Comparison of ENCODE assay signal across 12 mouse cellular contexts in the genomic region with DNA sequence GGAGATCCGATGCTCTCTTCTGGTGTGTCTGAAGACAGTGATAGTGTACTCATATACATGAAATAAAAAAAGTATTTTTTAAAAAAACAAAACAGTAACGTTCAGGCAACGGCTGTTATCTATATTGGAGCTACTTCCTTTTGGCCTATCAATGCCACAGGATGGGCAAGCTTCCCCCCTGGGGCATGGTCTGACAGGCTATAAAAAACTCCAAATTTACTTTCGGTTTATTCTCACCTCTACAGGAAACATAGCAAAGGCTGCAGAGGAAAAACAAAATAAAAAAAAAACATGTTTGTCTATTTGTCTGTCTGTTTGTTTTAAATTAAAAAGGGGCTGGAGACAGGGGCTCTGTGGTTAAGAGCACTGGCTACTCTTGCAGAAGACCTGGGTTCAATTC. TPM values are rescaled to one million over a fixed set of nuclear protein-coding genes. Genes with fewer than 3 reads are reported as not detected.
DNase-seq lines count a peak whose midpoint lies in the region; ATAC-seq lines count a peak whose summit lies in the region.
"Had no signal": no experiment of that assay in that cellular context is flagged by ENCODE, and none has a peak within 500 bp of the region (broad histone marks: within the 10 kb centered on the region; RNA-seq: fewer than 3 reads in every experiment).

No protein-coding gene starts in this region.

- H3K4me3 ChIP-seq in macrophage (ENCODE audit: inconsistent target) = no peak overlapping the region; the same call in 1 of the 2 replicates
- H3K4me3 ChIP-seq in midbrain, embryonic 11.5 days (ENCODE audit: low read depth, low read length) = no peak overlapping the region
- H3K4me3 ChIP-seq: midbrain, embryonic 12.5 days had no signal

- peak overlapping the region; percentile 32 for H3K27ac ChIP-seq in macrophage
- no peak overlapping the region for H3K27ac ChIP-seq in midbrain, embryonic 11.5 days (ENCODE audit: low read depth, low read length)
- H3K27ac ChIP-seq: midbrain, embryonic 12.5 days had no signal

- no peaks in the 10 kb centered on the region for H3K4me1 ChIP-seq in midbrain, embryonic 11.5 days (ENCODE audit: control insufficient read depth, insufficient read depth, low read length)

- H3K36me3 ChIP-seq in macrophage (ENCODE audit: inconsistent target) = no peaks in the 10 kb centered on the region
- no peaks in the 10 kb centered on the region for H3K36me3 ChIP-seq in midbrain, embryonic 11.5 days (ENCODE audit: control insufficient read depth, insufficient read depth, low read length)
- H3K36me3 ChIP-seq: midbrain, embryonic 12.5 days had no signal

- ATAC-seq in midbrain, embryonic 11.5 days (ENCODE audit: low FRiP score) = no peak

- peak; percentile 32 to 50 for DNase-seq in kidney, postnatal 36 days
- no peak for DNase-seq in kidney, postnatal 4 days
- peak; percentile 65 for DNase-seq in CD4-positive helper T cell, adult 2 months (ENCODE audit: low read depth, low spot score)
- DNase-seq in T-cell, adult 2 months (ENCODE audit: low spot score) = peak; percentile 53
- DNase-seq in midbrain, embryonic 11.5 days (ENCODE audit: low spot score, missing footprints) = no peak
- DNase-seq in adrenal gland, adult 18-20 months (ENCODE audit: low spot score in 2 of 2) = no peak
- DNase-seq: adrenal gland, adult 2 months; gastrocnemius, postnatal 14 days; layer of hippocampus, postnatal 36 days; right cerebral cortex, postnatal 25 days had no signal

- H3K27me3 ChIP-seq in midbrain, embryonic 11.5 days (ENCODE audit: control insufficient read depth, insufficient read depth, low read length) = no peaks in the 10 kb centered on the region

- no peak overlapping the region for H3K4me2 ChIP-seq in midbrain, embryonic 11.5 days
- H3K4me2 ChIP-seq: midbrain, embryonic 12.5 days had no signal

- no peaks in the 10 kb centered on the region for H3K9me3 ChIP-seq in midbrain, embryonic 11.5 days (ENCODE audit: control insufficient read depth, low read length)
- H3K9me3 ChIP-seq: midbrain, embryonic 12.5 days had no signal

- H3K79me2 ChIP-seq in macrophage (ENCODE audit: inconsistent target) = peaks cover 49% of the 10 kb centered on the region; the same call in 1 of the 2 replicates

- H3K9ac ChIP-seq in midbrain, embryonic 11.5 days (ENCODE audit: low read length) = no peak overlapping the region
- H3K9ac ChIP-seq: midbrain, embryonic 12.5 days had no signal

- 10% methylated on average over 3 of the region's 4 CpGs for WGBS in macrophage (ENCODE audit: missing documents)
- 82% methylated on average over 4 of the region's 4 CpGs for WGBS in midbrain, embryonic 11.5 days

RNA-seq across cellular contexts. Expression of a gene that starts 16.7 kb away (rescaled TPM):
- 10 to 100 TPM; 39.3 to 71.1 (median 57.3) TPM for total RNA-seq in macrophage (2018; cell fraction: chromatin; rRNA removed)
- total RNA-seq in macrophage (2018; cell fraction: cytosol; rRNA removed) = 100 to 1,000 TPM; 161 to 207 (median 187) TPM
- 100 to 1,000 TPM in 11 of 26 experiments, 10 to 100 TPM in 15; 61.6 to 159 (median 95.3) TPM for total RNA-seq in macrophage (2018; cell fraction: nucleus; rRNA removed)
- 167 to 346 TPM (median 178 TPM) in 3 replicates for polyA plus RNA-seq in macrophage (2018)
- polyA plus RNA-seq in midbrain, embryonic 11.5 days (2014; fragmentation: Nextera tagmentation; extraction: Ambion mirVana) = 107 and 117 TPM in 2 replicates
- total RNA-seq in adrenal gland, adult 18-20 months (2021) = 10 to 100 TPM; 49.2 to 54.3 TPM

RNA-seq across cellular contexts. Expression of a gene that starts 23.9 kb away (rescaled TPM):
- 100 to 1,000 TPM in 9 of 26 experiments, 10 to 100 TPM in 12, 1 to 10 TPM in 5; 5.0 to 374 (median 54.9) TPM for total RNA-seq in macrophage (2018; cell fraction: chromatin; rRNA removed)
- total RNA-seq in macrophage (2018; cell fraction: cytosol; rRNA removed) = 1,000 to 10,000 TPM in 3 of 26 experiments, 100 to 1,000 TPM in 23; 178 to 1,433 (median 423) TPM
- total RNA-seq in macrophage (2018; cell fraction: nucleus; rRNA removed) = 1,000 to 10,000 TPM in 2 of 26 experiments, 100 to 1,000 TPM in 22, 10 to 100 TPM in 2; 93.8 to 1,370 (median 265) TPM
- polyA plus RNA-seq in macrophage (2018) = 240 to 438 TPM (median 289 TPM) in 3 replicates
- 6.6 and 6.8 TPM in 2 replicates for polyA plus RNA-seq in midbrain, embryonic 11.5 days (2014; fragmentation: Nextera tagmentation; extraction: Ambion mirVana)
- total RNA-seq in adrenal gland, adult 18-20 months (2021) = 10 to 100 TPM; 48.6 to 55.5 TPM

RNA-seq across cellular contexts. Expression of a gene that starts 53.8 kb away (rescaled TPM):
- total RNA-seq in macrophage (2018; cell fraction: chromatin; rRNA removed) = 10 to 100 TPM; 19.7 to 49.9 (median 32.0) TPM
- 10 to 100 TPM in 2 of 26 experiments, 1 to 10 TPM in 24; 6.7 to 11.5 (median 8.5) TPM for total RNA-seq in macrophage (2018; cell fraction: cytosol; rRNA removed)
- 10 to 100 TPM; 14.5 to 41.4 (median 26.0) TPM for total RNA-seq in macrophage (2018; cell fraction: nucleus; rRNA removed)
- 9.8 to 13.0 TPM (median 12.9 TPM) in 3 replicates for polyA plus RNA-seq in macrophage (2018)
- polyA plus RNA-seq in midbrain, embryonic 11.5 days (2014; fragmentation: Nextera tagmentation; extraction: Ambion mirVana) = 29.1 and 31.6 TPM in 2 replicates
- total RNA-seq in adrenal gland, adult 18-20 months (2021) = 10 to 100 TPM; 32.4 to 33.5 TPM

RNA-seq across cellular contexts. Expression of a gene that starts 54.1 kb away (rescaled TPM):
- not detected for total RNA-seq in macrophage (2018; cell fraction: chromatin; rRNA removed)
- total RNA-seq in macrophage (2018; cell fraction: cytosol; rRNA removed) = under 1 TPM in 8 of 26 experiments, not detected in 18; 0.05 to 0.14 (median 0.10) TPM
- under 1 TPM in 2 of 26 experiments, not detected in 24; 0.24 to 0.48 TPM for total RNA-seq in macrophage (2018; cell fraction: nucleus; rRNA removed)
- polyA plus RNA-seq in macrophage (2018) = 0.26 TPM in 1 of 3 replicates, not detected in the others
- 1.2 and 1.7 TPM in 2 replicates for polyA plus RNA-seq in midbrain, embryonic 11.5 days (2014; fragmentation: Nextera tagmentation; extraction: Ambion mirVana)
- total RNA-seq in adrenal gland, adult 18-20 months (2021) = under 1 TPM; 0.16 to 0.60 TPM
- polyA plus RNA-seq: adrenal gland, adult 2 months had no signal

Comparison
In these comparisons a context has a peak if more than half of its experiments do, and no peak if none do; other contexts are left out.
1. DNase-seq: peak in kidney, postnatal 36 days (2 of 2), CD4-positive helper T cell, adult 2 months (single experiment) and T-cell, adult 2 months (single experiment); none in kidney, postnatal 4 days (0 of 2), midbrain, embryonic 11.5 days (single experiment) and adrenal gland, adult 18-20 months (0 of 2).
2. RNA of a gene that starts 23.9 kb away (polyA plus RNA-seq): 240 to 438 TPM in macrophage; 6.6 to 6.8 TPM in midbrain, embryonic 11.5 days; every median in the first group is over 10 times any median in the second.